Mouse (Mus musculus) gonadal fat pad, adult 2 months (tissue): ENCODE results near the gene Dct. TPM values are rescaled to one million over a fixed set of nuclear protein-coding genes. Genes with fewer than 3 reads are reported as not detected.

Experiments used
- DNase-seq: peaks from one replicate; pipeline ENCODE4 v3.0.0-alpha.2; 2012; ENCODE audit warnings: low read depth
- polyA plus RNA-seq: library from polyadenylated mRNA; depleted of rRNA; stranded (reverse); fragments of >200 nt; gene quantifications from 2 replicates; pipeline ENCODE4 v1.2.3, GENCODE M21; 2012; rRNA removed

Dct gene
- polyA plus RNA-seq, 1 experiment = 1.1 TPM

DNA sequence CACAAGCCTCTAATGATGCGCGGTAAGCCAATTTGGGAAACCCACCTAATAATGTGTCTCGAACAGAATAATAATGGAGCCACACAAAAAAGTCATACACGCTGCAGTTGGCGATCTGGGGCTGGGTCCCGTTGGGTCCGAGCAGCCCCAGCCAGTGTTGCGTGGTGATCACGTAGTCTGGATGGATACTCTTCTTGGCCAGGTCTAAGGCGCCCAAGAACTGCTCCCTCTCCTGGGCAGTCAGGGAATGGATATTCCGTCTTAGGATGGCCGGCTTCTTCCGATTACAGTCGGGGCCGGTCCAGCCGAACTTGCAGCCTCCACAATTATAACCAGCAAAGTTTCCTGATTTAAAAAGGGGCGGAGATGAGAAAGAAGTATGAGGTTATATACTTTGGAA, 9.1 kb downstream of the Dct start:
- DNase-seq = no peak

DNA sequence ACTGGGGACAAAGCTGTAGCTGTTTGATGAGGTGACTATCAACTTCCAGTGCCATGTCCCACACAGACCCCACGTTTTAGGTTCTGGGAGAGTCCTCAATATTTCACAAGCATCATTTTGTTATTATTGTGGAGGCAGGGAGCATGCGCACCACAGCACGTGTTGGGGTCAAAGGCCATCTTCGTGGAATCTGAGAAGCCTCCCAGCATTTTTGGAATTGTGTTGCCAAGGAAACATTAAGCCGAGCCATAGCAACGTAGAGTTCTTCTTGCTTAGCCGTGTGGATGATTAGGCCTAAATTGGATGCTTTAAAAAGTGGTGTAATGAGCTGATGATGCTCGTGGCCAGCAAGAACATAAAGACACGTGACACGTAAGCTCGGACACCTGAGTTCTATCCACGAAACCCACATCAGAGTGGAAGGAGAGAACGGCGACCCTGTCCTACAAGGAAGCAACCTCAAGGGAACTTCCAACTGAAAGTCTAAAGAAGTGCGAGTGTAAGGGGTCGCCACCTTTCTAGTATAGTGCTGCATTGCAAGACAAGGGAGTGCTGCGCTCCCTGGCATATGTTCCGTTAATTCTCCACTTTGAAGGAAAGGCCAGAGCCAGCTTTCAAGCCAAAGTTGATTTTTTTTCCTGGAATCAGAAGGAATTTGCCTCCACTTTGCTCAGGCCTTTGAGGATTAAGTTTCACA, 9.8 kb downstream of the Dct start:
- DNase-seq = no peak

DNA sequence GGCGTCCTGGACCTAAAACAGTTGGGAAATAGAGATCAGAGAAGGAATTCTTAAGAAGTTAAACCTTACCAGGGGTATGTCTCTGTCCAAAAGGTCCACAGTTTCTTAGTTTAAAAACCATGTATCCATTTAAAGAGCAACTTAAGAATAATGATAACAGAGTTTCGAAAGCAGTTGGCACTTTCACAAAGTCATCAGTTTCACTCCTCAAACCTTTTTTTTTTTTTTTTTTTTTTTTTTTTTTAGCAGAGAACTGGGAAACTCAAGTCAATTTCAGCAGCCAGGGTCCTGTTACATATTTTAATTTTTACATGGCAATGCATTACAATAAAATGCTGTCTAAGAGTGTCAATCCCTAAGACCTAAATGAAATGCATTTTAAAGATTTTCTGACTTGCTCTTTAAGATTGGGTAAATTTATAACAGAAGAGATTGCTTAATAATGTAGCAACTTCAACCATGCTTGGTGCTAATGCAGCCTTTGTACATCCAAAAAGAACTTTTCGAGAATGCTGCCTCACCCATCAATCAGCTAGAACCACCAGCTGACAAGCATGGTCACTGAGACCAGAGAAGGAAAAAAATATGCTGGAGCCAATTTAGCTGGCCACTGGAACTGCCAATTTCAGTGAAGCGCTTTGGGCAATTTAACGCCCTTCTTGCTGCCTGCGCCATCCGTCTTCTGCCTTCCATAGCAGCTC, 11.3 kb downstream of the Dct start:
- DNase-seq = no peak

DNA sequence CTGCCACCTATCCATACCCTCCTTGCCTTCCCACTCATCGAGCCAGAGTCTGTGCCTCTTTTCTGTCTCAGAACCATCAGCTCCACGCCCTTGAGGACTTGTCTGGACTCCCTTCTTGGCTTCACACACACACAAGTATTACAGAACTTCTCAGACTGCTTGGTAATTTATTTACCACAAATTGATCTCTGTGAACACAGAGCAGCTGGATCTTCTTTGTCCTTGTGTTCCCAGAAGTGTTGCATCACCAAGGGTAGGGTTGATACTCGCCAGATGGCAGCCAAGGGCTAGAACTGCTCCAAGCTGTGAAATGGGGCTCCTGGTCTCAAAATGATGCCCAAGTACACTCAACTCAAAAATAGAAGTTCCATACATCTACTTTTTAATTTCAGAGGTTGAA, 13.0 kb downstream of the Dct start:
- no peak for DNase-seq

DNA sequence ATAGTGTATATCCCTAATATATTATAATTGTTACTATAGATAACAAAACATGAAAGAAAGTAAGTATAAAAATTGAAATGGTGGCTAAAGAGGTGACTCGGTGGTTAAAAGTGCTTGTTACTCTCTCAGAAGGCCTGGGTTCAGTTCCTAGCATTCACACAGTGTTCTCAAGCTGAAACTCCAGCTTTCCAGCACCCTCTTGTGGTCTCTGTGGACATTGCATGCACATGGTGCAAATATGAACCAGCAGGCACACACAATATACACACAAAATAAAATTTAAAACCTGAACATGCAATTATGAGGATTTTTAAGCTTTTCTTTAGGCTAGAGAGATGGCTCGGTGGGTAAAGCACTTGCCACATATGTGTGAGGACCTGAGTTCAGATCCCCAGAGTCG, 24.5 kb downstream of the Dct start:
- no peak for DNase-seq

DNA sequence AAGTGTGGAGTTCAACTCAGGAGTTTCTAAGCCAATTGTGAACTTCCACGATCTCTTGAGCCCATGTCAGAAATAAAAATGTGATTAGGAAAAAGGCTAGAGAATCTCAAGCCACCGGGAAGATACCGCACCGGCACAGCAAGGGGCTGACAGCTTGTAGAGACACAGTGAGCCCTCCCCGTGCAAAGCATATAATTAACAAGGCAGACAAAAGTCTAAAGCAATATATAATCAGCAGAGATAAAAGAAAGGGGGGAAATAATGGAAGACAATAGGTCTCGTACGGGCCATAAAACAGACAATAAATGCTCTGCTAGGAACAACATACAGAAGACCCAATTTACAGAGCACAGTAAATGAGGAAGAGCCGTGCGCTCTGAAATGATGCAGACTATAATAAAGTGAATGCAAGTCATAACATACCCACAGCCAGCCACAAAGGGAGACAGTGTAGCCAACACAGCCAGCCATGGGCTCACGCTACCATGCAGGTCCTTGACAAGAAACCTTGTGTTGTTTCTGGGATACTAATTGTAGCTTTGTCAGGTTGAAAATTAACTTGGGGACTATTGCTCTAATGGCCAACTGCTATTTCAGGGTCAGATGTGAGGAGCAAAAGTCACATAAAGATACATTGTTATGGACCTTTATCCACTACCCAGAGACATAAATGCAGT, 30.0 kb downstream of the Dct start:
- no peak for DNase-seq

DNA sequence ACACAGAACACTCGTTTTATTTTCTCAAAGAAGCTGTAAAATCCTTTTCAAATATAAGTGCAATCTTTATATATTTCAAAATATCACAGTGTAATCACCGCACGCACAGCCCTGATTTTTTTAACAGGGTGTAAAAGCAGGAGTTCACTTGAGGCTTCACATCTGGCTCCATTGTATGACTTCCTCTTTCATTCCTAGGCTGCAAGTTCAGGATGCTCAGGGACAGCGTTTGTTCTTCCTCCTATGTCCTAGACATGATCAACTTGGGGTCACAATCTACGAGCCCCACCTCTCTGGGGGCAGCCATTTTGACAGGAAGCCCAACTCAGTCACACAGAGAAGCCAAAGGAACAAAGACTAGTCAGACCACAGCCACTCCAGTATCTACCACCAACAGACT, 32.7 kb downstream of the Dct start:
- no peak for DNase-seq

DNA sequence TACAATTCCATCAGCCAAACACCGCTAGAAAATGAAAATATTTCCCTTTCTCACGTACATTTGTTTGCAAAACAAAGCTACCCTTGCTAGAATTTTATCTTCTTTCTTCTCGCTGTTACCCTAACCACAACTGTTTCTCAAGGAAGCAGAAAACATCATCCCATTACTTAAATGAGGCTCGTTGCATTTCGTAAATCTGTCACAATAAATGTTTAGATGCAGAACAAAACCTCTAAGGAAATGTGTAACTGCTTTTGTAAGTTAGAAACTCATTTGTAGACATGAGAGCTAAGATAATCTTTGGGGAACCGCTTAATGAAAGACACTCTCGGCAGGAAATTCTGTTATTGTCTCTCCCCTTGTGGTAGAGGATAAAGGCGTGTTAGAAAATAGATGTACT, 38.8 kb downstream of the Dct start:
- DNase-seq = no peak

DNA sequence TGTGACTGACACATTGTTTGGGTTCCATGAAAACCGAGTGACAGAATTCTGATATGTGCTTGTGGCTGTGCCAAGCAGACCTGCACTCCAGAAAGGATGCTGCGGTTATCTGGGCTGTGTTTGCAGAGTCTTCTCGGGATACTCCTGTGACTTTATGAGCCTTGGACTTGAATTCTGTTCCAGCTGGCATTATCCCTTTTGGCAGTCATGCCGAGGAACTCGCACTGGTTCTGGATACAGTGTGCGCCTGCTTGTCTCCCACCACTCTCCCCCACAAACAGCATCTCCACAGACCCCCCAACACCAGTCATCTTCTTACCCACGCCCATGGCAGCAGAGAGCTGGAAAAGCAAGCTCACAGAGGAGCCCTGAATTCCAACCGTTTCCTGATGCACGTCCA, 42.5 kb downstream of the Dct start:
- DNase-seq = no peak

DNA sequence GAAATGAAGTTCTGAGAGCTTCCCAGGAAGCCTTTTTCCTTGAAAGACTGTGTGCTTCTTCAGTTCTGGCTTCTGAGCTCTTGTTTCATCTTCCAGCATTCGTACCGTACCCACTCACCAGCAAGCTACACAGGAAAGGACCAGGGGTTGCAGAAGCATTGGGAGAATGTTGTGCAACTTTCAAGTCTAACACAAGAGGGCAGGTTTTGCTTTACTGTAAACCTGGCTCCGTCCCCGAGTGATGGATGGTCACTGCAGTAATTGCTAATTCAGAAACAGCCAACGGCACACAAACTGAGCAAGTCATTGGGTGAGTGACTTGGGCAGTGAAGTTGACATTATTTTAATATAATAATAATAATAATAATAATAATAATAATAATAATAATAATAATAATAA, 46.3 kb downstream of the Dct start:
- DNase-seq = no peak

DNA sequence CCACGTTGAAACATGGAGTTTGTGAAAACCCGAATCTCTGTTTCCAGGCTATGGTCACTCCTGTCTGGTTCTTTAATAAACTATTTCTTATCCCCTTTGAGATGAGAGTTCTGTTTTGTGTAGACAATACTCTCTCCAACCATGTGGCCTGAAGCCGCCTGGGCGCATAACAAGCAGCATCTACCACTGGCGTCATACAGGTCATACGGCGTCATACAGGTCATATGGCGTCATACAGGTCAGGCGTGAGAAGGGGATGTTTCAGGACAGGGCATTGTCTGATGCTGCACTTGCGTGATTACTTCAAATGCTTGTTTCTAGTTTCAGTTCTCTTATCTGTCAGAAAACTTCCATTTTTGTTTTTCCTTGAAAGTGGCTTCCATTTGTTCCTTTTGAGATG, 47.6 kb downstream of the Dct start:
- DNase-seq = no peak

DNA sequence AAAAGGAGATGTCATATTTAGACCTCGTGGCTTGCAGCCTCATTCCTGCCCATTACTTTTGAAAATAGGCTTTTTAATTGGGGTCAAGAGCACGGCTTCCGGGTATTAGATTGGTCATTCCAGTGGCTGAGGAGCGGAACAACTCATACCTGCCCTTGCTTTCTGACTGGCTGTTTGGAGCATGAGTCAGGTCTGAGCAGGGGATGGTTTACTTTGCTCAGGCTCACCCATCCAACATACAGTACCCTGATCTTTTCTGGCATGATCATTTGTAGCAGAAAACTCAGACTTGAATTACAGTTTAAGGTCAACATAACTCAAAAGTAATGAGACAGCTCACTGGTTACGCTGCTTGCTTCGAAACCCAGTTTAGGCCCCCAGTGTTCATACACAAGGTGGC, 58.2 kb downstream of the Dct start:
- no peak for DNase-seq

DNA sequence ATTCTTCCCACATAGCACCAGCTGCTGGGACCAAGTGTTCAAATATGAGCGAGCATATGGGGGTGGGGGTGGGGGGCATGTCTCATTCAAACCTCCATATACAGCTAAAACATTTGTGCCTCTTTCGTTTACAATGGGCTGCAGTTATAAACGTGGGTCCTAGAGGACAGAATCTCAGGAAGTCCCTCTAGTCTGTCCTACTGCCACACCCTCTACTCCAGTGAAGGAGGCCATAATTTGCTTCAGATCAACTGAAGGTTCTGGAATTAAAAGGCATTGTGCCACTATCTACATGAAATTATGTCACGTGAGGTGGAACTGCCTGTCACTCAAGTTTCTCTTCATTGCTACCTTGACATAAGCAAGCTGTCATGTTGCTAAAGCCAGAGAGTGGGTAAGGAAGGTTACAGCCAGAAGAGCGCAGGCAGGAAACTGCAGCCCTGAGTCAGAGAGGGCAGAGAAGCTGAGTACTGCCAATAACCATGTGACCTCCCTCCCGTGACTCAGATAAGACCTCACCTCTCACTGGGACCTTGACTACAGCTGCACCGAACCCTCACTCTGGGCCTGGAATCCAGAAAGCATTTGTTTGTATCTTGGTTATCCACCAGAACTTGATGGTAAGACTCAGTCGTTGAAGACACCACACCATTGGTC, 59.3 kb downstream of the Dct start:
- DNase-seq = no peak

DNA sequence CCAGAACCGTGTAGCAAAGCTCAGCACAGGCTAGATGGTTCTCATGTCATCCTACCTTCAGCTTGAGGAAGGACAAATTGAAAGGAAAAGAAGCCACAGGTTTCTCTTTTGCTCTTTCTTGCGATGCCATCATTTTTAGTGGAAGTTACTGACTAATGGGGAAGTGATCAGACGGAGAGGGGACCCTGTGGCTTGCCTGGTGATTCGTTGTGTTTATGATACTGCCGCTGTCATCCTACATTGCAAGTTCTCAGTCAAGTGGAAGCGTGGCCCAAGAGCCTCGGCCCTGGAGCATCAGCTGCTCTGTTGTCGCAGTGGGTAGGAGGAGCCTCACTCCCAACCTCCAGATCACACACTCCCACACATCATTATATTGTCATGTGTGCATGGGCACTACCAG, 61.8 kb downstream of the Dct start:
- DNase-seq = no peak

DNA sequence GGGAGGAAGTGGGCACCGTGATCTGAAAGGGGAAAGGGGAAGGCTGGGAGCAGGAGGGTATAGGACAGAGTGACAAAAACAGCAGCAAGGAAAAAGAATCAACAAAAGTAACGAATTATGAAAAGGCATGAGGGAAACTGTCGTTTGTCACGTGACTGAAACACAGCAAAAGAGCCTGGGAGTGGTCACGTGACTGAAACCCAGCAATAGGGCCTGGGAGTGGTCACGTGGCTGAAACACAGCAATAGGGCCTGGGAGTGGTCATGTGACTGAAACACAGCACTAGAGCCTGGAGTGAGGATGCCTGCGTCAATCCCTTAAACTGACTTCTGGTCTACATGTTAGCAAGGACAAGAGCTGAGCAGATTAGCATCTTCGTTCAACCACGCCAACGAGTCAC, 63.6 kb downstream of the Dct start:
- DNase-seq = no peak

DNA sequence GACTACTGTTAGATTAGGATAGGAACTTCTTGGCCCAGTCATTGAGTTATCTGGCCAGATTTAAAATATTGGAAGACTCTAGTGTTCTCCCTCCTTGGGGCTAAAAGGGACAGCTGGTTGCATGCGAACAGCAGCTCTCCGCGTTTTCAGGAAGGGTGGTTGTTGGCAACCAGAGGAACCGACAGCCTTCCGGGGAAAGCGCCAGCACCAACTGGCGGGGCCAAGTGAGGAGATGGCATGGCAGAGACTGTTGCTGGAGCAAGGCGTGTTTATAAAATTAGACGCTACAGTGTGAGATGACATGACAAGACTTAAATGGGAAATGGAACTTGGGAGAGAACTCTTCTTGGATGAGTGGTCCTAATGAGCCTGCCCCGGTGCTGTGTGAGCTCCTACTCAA, 70.5 kb downstream of the Dct start:
- DNase-seq = no peak

DNA sequence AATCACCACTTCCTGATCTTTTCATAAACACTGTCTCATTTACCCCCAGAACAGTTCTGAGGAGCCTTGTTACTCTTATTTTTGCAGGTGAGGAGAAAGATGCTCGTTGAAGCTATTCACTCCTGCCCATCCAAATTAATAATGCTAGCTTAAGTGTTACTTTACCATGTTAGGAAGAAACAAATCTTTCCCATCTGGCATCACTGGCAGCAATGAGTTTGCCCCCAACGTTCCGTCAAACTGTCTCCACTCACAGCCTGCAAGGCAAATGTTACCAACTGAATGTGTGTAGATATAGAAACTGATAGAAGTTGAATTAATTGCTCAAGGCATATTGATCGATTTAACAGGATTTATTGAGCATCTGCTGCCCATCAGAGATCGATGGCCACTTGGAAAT, 79.5 kb downstream of the Dct start:
- DNase-seq = no peak

Other genes starting within 250 kb of the Dct start
- 11.9 and 14.9 TPM in 2 replicates for gene Tgds, start 80.5 kb upstream of the Dct start, polyA plus RNA-seq
- 39.6 and 57.7 TPM in 2 replicates for gene Gpr180, start 84.9 kb upstream of the Dct start, polyA plus RNA-seq
- gene Sox21, start 184.8 kb upstream of the Dct start, polyA plus RNA-seq = 0.03 TPM in 1 of 2 replicates, not detected in the other
- gene Gm9376, start 214.7 kb upstream of the Dct start, polyA plus RNA-seq = not detected in 2 replicates